Mouse (Mus musculus) gonadal fat pad, adult 2 months (tissue): ENCODE results near the gene Uaca. TPM values are rescaled to one million over a fixed set of nuclear protein-coding genes. Genes with fewer than 3 reads are reported as not detected.

Source experiments
- DNase-seq: peaks from one replicate; pipeline ENCODE4 v3.0.0-alpha.2; 2012; ENCODE audit warnings: low read depth
- polyA plus RNA-seq: library from polyadenylated mRNA; depleted of rRNA; stranded (reverse); fragments of >200 nt; gene quantifications from 2 replicates; pipeline ENCODE4 v1.2.3, GENCODE M21; 2012

Gene Uaca
- polyA plus RNA-seq, 1 experiment = 8.2 TPM

DNA sequence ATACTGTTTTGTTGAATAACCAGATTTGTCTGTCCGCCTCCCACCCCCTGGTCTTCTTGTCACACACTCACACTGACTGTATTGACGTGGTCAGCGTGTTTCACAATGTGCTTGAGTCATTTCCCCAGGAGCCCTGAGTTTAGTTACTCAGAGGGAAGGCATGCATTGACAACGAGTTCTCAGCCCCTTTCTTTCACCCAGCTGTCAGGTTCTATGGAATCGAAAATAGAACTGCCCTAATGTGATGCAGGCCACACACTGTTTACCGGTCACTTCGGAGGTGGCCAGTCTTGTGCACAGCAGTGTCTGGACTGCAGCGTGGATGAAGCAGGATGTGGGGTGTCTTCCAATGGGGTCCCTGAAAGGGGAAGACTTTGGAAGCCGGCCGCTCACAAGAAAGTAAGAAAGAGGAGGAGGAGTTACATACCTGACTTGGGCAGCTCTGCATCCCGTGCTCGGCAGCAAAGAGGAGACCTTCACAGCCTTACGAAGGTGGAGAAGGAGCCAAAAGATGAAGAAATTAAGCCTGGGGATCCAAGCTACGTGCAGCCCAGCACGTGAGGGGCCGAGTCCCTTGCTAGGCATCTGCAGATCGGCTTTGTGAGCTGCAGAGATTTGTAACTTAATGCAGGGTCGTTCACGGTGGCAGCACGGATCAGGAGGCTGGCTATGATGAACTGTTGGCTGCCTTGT lies 43.3 kb downstream of the Uaca start:
- peak; percentile 49 for DNase-seq

DNA sequence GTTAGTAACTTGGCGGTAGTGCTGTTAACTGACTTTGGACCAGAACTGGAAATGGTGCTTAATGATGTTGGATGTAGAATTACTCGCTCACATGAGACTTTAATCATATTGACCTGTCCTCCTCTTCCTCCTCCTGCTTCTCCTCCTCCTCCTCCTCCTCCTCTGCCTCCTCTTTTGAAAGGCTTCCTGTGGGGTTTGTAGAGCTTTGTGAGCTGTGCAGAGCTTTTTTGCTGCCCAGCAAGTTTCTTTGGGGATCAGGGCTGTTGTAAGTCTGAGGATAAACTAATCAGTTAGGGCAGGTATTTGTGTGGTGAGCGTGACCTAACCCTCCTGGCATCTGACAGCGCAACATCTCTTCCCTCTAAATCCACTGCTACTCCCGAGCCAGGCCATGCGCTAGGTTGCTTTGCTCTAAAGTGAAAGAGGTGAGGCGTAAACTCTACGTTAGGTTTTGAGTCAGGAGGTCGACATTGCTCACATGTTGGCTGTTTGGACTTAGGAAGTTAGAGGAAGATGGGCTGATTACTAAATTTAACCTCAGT lies 44.1 kb downstream of the Uaca start:
- no peak for DNase-seq

DNA sequence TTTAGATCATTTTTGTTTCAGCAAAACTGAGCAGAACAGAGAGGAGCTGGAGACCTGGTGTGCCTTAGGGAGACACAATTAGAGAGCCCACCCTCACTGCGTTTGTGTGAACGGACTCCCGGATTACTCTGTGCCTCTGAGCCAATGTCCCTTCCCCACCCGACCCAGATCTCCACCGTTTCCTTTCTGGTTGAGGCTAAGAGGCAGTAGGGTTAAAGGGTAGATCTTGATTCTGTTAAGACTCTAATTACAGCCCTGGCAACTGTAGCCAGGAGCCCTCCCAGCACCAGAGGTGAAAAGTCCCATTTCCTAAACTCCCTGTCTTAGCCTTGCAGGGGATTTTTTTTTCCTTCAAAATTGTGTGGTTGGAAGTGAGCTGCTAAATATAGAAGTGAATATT lies 47.1 kb downstream of the Uaca start:
- DNase-seq = no peak

DNA sequence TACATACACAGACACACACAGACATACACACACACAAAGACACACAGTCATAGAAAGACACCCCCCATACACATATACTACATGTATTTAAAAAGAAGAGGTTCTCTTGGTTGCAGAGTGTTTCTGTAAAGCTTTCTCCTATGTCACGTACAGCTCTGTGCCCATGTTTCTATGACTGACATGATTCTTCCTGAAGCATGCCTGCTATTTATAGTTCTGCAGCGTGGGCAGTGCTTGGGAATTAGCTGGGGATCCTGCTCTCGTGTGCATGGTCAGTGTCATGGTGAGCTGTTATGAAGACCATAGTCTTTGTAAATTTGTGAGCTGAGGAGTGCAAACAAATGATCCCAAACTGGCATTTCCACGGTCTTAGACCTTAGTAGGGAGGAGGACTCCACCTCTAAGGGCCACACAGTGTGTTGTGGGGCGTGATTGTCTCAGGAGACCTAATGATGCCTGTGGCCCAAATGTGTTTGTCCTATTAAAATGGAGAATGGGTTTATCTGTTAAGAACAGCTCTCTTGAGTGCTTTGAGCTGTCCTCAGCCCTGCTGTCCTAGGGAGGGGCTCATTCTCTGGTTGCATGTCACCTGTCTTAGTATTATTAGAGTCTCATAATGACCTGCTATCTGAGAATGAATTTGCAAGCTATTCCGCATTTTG lies 49.2 kb downstream of the Uaca start:
- DNase-seq = no peak

DNA sequence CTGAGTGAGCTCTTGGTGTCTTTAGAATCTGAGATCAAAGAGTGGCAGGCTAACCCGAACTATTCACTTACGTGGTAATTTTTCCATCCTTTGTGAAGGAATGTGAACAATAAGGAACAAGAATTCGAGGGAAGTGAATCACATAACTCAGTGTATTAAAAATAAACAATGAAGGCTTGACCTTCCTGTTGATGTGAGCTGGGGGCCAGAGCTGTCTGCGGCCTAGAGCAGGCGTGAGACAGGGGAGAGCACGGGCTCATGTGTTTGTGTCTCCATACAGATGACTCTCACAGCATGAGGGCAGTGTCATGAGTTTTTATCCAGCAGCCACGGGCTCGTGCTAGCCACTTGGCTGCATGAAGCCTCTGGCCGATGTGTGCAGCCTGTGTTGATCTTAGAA lies 54.4 kb downstream of the Uaca start:
- DNase-seq = no peak

DNA sequence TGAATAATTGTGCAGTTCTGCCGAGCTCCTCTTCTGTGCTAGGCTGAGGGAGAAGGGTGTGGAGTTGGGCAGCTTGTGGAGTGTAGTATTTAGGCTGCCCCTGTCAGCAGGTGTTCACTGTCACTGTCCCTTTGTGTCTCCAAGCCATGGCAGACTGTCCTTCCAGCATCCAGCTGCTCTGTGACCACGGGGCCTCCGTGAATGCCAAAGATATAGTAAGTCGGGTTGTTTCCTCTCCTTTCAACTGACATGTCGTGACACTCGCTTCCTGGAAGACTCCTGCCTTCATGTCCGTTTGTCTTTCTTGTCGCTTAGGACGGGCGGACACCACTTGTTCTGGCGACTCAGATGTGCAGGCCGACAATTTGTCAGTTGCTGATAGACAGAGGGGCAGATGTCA lies 55.6 kb downstream of the Uaca start:
- no peak for DNase-seq

DNA sequence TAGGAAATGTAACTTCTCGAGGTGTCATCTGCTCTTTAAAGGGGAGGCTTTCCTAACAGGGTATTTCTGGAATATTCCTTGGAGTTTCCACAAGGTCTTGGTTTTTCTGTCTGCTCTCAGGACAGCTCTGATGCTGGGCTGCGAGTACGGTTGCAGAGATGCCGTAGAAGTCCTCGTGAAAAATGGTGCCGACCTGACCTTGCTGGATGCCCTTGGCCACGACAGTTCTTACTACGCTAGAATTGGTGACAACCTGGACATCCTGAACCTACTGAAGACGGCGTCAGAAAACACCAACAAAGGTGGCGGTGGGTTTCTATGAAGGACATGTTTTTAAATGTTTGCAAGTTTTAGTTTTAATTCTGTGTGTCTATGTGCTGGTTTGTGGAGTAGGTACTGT lies 59.9 kb downstream of the Uaca start:
- DNase-seq = no peak

DNA sequence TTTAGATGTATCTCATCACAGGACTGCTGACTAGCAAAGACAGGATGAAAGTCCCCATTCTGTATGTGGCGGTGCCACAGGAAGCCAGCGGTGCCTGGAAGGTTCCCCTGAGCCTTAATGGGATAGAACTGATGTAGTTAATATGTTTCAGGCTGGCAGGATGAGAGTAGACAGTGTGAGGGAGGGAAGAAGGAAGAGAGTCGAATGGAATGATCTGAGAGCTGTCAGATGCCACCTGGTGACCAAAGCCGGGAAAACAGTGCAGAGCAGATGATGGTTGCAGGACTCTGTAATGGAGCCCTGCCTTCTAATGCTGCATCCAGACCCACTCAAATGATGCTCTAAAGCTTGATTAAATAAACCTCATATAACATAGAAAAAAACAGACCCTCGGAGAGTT lies 63.5 kb downstream of the Uaca start:
- no peak for DNase-seq

DNA sequence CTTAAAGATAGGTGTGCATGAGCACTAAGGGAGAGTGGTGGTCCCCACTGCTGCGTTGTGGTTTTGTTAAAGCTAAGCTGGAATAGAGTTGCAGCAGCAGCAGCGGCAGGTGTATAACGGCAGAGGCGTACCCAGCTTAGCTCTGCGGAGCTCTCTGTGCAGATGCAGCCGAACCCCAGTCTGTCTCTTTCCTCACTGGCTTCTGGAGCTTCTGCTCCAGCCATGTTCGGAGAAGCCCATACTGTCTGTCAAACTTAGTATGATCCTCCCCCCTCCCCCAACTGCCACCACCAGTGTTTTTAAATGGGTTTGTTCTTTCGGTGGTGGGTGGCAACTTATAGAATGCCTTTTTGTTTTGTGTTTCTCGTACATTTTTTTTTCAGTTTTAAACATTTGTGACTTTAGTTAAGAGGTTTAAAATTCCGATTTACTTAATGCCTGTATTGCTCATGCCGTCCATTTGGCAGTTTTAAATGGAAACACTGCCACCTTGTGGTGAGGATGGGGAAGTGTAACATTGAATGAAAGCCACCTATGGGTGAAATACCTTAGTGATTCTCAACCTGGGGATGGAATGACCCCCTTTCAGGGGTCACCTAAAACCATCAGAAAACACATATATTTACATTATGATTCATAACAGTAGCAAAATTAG lies 64.1 kb downstream of the Uaca start:
- no peak for DNase-seq

DNA sequence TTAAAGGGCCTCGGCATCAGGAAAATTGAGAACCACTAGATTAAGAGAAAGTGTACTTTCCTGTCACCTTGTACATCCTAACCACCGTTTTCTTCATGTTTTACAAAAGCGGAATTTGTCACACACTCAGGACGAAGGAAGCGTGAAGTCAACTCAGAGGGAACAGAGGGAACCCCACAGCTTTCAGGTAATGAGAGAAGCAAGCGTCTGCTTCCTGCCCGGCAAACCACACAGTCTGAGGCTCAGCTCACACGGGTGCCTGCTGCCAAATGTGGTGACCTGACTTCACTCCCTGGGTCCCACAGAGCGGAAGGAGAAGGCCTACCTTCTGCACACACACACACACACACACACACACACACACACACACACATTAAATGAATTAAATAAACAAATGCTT lies 64.7 kb downstream of the Uaca start:
- no peak for DNase-seq

DNA sequence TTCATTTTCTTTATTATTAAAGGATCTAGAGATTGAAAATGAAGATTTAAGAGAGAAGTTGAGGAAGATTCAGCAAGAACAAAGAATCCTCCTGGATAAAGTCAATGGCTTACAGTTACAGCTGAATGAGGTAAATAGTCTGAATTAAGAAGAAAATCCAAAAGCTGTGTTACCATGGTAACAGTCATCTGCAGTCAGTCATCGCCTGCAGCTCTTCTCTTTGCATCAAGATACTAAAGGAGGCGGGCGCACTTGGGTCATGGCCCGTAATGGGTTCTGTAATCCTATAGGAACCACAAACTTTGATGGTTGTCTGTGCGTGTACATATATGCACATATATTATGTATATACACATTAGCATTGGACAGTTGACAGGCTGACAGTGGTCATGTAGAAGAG lies 66.7 kb downstream of the Uaca start:
- DNase-seq = no peak

DNA sequence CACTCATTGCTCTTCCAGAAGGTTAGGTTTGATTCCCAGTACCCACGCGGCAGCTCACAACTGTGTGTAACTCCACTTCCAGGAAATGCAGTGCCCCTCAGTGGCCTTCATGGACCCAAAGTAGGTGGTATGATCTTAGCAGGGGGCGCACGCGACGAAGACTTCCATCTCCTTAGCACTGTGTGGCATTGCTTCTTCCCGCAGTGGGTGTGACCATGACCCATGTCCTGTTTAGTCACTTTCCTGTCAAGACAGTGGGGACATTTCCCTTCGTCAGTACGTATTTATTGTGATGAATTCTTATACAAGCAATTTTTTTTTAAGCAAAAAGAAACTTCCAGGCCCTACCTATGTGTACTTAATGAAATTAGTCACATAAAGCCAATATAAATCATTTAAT lies 70.3 kb downstream of the Uaca start:
- DNase-seq = no peak

DNA sequence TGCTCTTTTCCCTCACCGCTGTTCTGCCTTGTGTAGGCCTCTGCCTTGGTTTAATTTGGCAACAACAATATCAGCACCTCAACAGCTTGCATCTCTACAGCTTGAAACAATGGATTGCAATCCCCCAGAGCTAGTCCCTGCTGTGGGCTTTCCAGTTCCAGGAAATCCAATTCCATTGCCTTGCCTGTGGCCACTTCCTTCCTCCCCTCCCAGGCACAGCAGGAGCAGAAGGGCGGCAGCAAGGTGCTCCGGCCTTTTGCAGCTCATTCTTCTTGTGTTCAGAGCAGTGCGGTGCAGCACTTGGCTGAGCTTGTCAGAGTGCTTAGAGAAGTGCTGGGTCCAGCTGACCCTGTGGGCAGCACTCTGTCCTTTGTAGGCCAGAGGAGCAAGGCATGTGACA lies 71.5 kb downstream of the Uaca start:
- no peak for DNase-seq

DNA sequence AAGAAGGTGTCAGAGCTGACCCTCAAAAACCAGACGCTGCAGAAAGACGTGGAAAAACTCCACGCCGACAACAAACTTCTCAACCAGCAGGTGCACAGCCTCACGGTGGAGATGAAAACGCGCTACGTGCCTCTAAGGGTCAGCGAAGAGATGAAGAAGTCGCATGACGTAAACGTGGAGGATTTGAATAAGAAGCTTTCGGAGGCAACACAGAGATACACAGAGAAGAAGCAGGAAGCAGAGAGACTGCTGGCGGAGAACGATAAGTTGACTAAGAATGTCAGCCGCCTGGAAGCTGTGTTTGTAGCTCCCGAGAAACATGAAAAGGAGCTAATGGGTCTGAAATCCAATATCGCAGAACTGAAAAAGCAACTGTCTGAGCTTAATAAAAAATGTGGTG lies 76.1 kb downstream of the Uaca start:
- DNase-seq = no peak

DNA sequence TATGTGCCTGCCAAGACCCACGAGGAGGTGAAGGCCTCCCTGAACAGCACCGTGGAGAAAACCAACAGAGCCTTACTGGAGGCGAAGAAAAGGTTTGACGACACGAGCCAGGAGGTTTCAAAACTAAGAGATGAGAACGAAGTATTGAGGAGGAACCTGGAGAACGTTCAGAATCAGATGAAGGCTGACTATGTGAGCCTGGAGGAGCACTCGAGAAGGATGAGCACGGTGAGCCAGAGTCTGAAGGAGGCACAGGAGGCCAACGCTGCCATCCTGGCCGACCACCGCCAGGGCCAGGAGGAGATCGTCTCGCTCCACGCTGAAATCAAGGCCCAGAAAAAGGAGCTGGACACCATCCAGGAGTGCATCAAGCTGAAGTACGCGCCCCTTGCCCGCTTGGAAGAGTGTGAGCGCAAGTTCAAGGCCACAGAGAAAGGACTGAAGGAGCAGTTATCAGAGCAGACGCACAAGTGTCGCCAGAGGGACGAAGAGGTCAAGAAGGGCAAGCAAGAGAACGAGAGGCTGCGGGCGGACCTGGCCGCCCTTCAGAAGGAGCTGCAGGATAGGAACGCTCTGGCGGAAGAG lies 76.7 kb downstream of the Uaca start:
- DNase-seq = no peak

DNA sequence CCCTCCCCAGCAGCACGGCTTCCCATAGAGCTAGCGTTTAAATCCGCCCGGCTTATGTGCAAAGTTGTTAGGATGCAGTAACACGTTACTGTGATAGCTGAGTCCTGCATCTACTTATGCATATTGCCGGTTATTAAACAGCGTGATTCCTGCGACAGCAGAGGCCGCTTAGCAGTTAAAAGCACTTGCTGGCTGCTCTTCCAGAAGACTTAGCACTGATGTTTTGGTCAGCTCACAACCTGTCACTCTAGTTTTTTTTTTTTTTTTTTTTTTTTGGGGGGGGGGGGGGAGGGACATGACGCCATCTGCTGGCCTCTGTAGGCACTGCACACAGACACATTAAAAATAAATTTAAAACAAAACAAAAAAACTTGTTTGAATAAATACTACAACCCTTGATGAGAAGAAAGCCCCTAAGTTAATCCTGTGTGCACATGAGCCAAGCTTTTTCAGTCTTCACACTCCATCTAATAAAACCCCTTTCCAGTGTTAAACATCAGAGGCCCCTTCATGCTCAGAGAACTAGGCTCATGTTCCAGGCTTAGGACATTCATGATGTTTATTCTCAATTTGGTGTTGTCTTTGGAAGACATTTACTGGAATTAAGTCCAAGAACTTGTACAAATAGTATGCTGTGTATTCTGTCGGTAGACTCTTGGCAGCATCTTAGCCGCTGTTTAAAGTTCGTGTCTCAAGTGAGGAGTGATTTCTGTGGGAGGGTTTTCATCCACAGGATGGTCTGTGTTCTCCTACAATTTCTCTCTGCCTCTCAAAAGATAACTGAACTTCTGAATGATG lies 79.1 kb downstream of the Uaca start:
- no peak for DNase-seq

DNA sequence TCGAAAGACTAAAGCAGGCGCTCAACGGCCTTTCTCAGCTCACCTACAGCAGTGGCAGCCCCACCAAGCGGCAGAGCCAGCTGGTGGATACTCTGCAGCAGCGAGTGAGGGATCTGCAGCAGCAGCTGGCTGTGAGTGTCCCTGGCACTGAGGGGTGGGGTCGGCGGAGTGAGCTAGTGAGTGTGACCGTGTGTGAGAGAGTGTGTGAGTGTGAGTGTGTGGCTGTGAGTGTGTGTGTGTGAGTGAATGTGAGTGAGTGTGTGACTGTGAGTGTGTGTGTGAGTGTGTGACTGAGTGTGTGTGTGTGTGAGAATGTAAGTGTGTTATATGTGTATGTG lies 79.7 kb downstream of the Uaca start:
- DNase-seq = no peak

DNA sequence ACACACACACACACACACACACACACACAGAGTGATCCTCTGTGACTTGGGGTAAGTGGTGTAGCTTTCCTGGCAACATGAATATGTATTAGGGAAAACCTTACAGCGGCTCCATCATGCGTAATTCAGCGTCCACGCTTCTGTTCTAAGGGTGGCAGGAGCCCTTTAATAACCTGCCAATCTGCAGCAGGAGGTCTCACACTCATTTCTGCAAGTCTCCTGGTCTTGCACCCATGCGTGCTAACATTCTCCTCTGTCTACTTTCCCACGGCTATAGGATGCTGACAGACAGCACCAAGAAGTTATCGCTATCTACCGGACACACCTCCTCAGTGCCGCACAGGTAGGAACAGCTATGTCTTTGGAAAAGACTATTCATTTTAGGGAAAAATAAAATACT lies 81.7 kb downstream of the Uaca start:
- no peak for DNase-seq

DNA sequence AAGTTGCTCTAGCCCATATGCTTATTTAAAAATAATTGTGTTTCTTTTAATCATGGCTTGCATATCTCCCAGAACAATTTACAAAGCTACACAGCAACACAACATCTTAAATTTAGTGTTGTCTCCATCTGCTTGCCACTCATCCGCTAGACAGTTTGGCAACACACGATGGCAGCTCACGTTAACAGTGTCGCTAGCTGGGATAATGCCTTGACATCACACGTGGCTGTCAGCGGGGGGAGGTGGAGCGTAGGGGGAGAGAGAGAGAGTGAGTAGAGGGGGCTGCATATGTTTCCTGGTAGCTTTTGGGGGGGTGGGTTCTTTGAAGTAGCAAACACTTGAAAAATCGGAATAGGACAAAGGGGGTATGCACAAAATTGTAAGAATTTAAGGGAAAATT lies 82.2 kb downstream of the Uaca start:
- no peak for DNase-seq

DNA sequence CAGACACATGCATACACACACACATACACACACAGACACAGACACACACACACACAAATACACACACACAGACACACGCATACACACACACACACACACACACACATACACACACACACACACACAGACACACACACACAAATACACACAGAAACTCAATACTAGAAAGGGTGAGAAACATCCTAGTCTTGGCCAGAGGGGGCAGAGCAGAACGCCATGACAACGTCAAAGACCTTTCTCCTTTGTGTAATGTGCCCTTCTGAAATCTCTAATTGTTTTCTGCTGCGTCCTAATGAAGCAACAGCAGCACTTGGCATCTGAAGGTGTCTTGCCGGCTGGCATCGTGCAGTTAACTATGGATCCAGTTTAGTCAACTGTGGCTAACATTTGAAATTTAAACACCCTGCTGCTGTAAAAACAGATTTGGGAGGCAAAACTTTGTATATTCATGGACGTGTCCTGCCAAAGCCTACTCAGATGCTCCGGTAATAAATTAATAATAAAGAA lies 83.8 kb downstream of the Uaca start:
- no peak for DNase-seq

DNA sequence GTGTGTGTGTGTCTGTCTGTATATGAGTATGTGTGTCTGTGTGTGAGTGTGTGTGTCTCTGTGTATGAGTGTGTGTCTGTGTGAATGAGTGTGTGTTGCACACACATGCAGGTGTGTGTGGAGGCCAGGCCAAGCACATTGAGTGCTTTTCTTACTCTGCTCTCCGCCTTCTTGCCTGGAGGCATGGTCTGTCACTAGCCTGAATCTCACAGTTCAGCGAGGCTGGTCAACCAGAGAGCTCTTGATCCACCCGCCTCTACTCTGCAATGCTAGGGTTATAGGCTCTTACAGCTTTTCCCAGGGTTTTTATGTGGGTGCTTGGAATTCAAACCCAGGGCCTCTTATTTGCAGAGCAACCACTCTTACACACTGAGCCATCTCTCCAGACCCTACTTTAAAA lies 84.3 kb downstream of the Uaca start:
- no peak for DNase-seq

DNA sequence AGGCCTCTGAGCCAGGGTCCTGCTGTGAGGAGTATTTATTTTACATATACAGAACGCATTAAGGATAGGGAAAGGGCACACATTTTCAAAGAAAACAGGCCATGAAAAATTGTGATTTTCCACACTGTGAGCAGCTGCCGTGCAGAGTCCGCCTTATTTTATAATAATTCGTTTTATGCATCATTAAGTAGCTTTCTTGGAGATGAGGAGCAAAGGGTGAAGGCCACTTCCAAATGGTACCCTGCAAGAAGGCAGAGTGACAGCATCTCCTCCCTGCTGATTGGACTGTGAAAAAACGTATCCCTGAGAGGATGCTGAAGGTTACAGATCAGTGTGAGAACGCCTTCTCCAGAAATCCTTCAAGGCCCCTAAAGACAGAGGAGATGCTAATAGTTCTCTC lies 90.8 kb downstream of the Uaca start:
- DNase-seq = no peak
